In genomic region chr5:64704144-64704543, GRCm38 (mm10) we compare ENCODE assay signal across 8 mouse cellular contexts.
DNase-seq lines count a peak whose midpoint lies in the region; ATAC-seq and TF ChIP-seq lines count a peak whose summit lies in the region.

No protein-coding gene starts in this region.

- H3K27ac ChIP-seq in midbrain, embryonic 13.5 days = 0 out of 2 replicates have a peak overlapping the region, but pooled peaks have one; percentile 8
- H3K27ac ChIP-seq in midbrain, embryonic 16.5 days (ENCODE audit: low read length) = no peak overlapping the region
- peak overlapping the region; percentile 37 for H3K27ac ChIP-seq in brown adipose tissue, adult 24 weeks (replicated peaks; ENCODE audit: low read depth, low read length)
- H3K27ac ChIP-seq in layer of hippocampus, adult 2 months = peak overlapping the region; percentile 43; the same call in 1 of the 2 replicates
- no peak overlapping the region for H3K27ac ChIP-seq in liver, postnatal 0 days (ENCODE audit: low read depth)

- H3K9me3 ChIP-seq in midbrain, embryonic 13.5 days = 0 out of 2 replicates have a peak, but pooled peaks cover 2% of the 10 kb centered on the region
- H3K9me3 ChIP-seq in midbrain, embryonic 16.5 days (replicated peaks; ENCODE audit: control insufficient read depth, low read length, poor library complexity, severe bottlenecking) = no peaks in the 10 kb centered on the region
- H3K9me3 ChIP-seq in liver, postnatal 0 days (ENCODE audit: low read length) = no peaks in the 10 kb centered on the region

- no peak overlapping the region for H3K4me2 ChIP-seq in midbrain, embryonic 13.5 days (replicated peaks)
- no peak overlapping the region for H3K4me2 ChIP-seq in midbrain, embryonic 16.5 days (ENCODE audit: low read length)
- no peak overlapping the region for H3K4me2 ChIP-seq in liver, postnatal 0 days (ENCODE audit: low read depth, low read length)

- no peak overlapping the region for H3K9ac ChIP-seq in midbrain, embryonic 13.5 days (replicated peaks)
- H3K9ac ChIP-seq in midbrain, embryonic 16.5 days (ENCODE audit: low read depth, low read length) = no peak overlapping the region
- H3K9ac ChIP-seq in liver, postnatal 0 days (replicated peaks) = no peak overlapping the region

- H3K36me3 ChIP-seq in midbrain, embryonic 13.5 days = no peaks in the 10 kb centered on the region
- no peaks in the 10 kb centered on the region for H3K36me3 ChIP-seq in midbrain, embryonic 16.5 days (ENCODE audit: control insufficient read depth, insufficient read depth, low read length)
- no peaks in the 10 kb centered on the region for H3K36me3 ChIP-seq in liver, postnatal 0 days (replicated peaks; ENCODE audit: insufficient read depth, low read length)

- TF ChIP-seq CTCF in layer of hippocampus, adult 2 months (conservative IDR thresholded peaks at IDR 0.05) = no peak
- TF ChIP-seq CTCF in liver, postnatal 0 days (IDR thresholded peaks at IDR 0.05; ENCODE audit: low read depth) = no peak

- no peak overlapping the region for H3K4me3 ChIP-seq in midbrain, embryonic 13.5 days (replicated peaks)
- no peak overlapping the region for H3K4me3 ChIP-seq in midbrain, embryonic 16.5 days (ENCODE audit: low read depth, low read length)
- no peak overlapping the region for H3K4me3 ChIP-seq in brown adipose tissue, adult 24 weeks (ENCODE audit: insufficient read depth, low read depth, low read length)
- no peak overlapping the region for H3K4me3 ChIP-seq in layer of hippocampus, adult 2 months
- H3K4me3 ChIP-seq in liver, postnatal 0 days (ENCODE audit: low read depth, low read length) = no peak overlapping the region

- DNase-seq in gastrocnemius, postnatal 36 days = peak; percentile 48 to 49
- DNase-seq in layer of hippocampus, adult 2 months (ENCODE audit: low spot score in 2 of 2) = peak; percentile 43 to 59
- DNase-seq in liver, postnatal 0 days = no peak
- DNase-seq in T-cell, adult 2 months (ENCODE audit: low spot score) = no peak

- H3K4me1 ChIP-seq in midbrain, embryonic 13.5 days (replicated peaks) = peaks cover 14% of the 10 kb centered on the region
- peaks cover 9% of the 10 kb centered on the region; the same call in 1 of the 2 replicates for H3K4me1 ChIP-seq in midbrain, embryonic 16.5 days (ENCODE audit: control insufficient read depth, insufficient read depth, low read length)
- H3K4me1 ChIP-seq in brown adipose tissue, adult 24 weeks (ENCODE audit: control insufficient read depth, insufficient read depth, insufficient read length, low read length) = peaks cover 17% of the 10 kb centered on the region
- H3K4me1 ChIP-seq in liver, postnatal 0 days (ENCODE audit: insufficient read depth) = peaks cover 16% of the 10 kb centered on the region

- H3K27me3 ChIP-seq in midbrain, embryonic 13.5 days = no peaks in the 10 kb centered on the region
- H3K27me3 ChIP-seq in midbrain, embryonic 16.5 days (ENCODE audit: control insufficient read depth, insufficient read depth, low read depth, low read length) = no peaks in the 10 kb centered on the region
- H3K27me3 ChIP-seq in liver, postnatal 0 days (ENCODE audit: insufficient read depth, low read length) = no peaks in the 10 kb centered on the region

- WGBS in midbrain, embryonic 13.5 days = 81% methylated on average over 7 of the region's 7 CpGs
- WGBS in midbrain, embryonic 16.5 days = 70% methylated on average over 7 of the region's 7 CpGs
- 70% methylated on average over 7 of the region's 7 CpGs for WGBS in liver, postnatal 0 days (ENCODE audit: insufficient replicate concordance)

- TF ChIP-seq EP300 in liver, postnatal 0 days (IDR thresholded peaks at IDR 0.05; ENCODE audit: low read depth) = no peak

- intact Hi-C loops in gastrocnemius, postnatal 36 days (cut with DNase I) = no loop called here

- no peak for ATAC-seq in midbrain, embryonic 13.5 days
- no peak for ATAC-seq in midbrain, embryonic 16.5 days
- peak; percentile 40; the same call in 1 of the 2 replicates for ATAC-seq in megakaryocyte progenitor cell, adult 5-6 weeks (replicated peaks; ENCODE audit: poor library complexity)
- no peak for ATAC-seq in liver, postnatal 0 days

Comparison
In these comparisons a context has a peak if more than half of its experiments do, and no peak if none do; other contexts are left out.
1. H3K27ac ChIP-seq: peak in midbrain, embryonic 13.5 days (single experiment), brown adipose tissue, adult 24 weeks (single experiment) and layer of hippocampus, adult 2 months (single experiment); none in midbrain, embryonic 16.5 days (single experiment) and liver, postnatal 0 days (single experiment).
2. DNase-seq: peak in gastrocnemius, postnatal 36 days (2 of 2) and layer of hippocampus, adult 2 months (2 of 2); none in liver, postnatal 0 days (single experiment) and T-cell, adult 2 months (single experiment).